Mouse (Mus musculus) limb, embryonic 14.5 days (tissue): ENCODE results near the gene Erg. TPM values are rescaled to one million over a fixed set of nuclear protein-coding genes. Genes with fewer than 3 reads are reported as not detected.

Experiments
- ATAC-seq: fragments of 200-750 bp; cut with Nextera tagmentation; 2 replicates; pipeline ENCODE4 v1.8.0; 2017; ENCODE audit warnings: low read depth, moderate number of reproducible peaks, moderate TSS enrichment; ENCODE audit not compliant: low FRiP score
- DNase-seq: peaks from one replicate; pipeline ENCODE4 v3.0.0-alpha.2; 2015; ENCODE audit warnings: low spot score
- H3K27ac ChIP-seq: fragments of 300-500 bp; sonication (generic); replicated peaks from 2 replicates; pipeline ENCODE4 v1.5.1; 2014; ENCODE audit warnings: low read depth, mild to moderate bottlenecking, low read length, moderate library complexity, mixed read lengths
- H3K27me3 ChIP-seq: fragments of 300-500 bp; sonication (generic); 2 replicates; pipeline ENCODE4 v1.6.1; 2014; ENCODE audit warnings: low read length, mixed read lengths; ENCODE audit not compliant: control insufficient read depth, insufficient read depth
- H3K36me3 ChIP-seq: fragments of 300-500 bp; sonication (generic); 2 replicates; pipeline ENCODE4 v1.6.1; 2014; ENCODE audit warnings: mild to moderate bottlenecking, low read length, moderate library complexity, mixed read lengths; ENCODE audit not compliant: control insufficient read depth, insufficient read depth
- H3K4me1 ChIP-seq: fragments of 300-500 bp; sonication (generic); 2 replicates; pipeline ENCODE4 v1.6.1; 2014; ENCODE audit warnings: antibody characterized with exemption, low read length, mixed read lengths; ENCODE audit not compliant: control insufficient read depth, insufficient read depth
- H3K4me2 ChIP-seq: fragments of 300-500 bp; sonication (generic); replicated peaks from 2 replicates; pipeline ENCODE4 v1.6.1; 2014; ENCODE audit warnings: low read depth, mild to moderate bottlenecking, low read length, moderate library complexity; ENCODE audit not compliant: severe bottlenecking
- H3K4me3 ChIP-seq: fragments of 300-500 bp; sonication (generic); replicated peaks from 2 replicates; pipeline ENCODE4 v1.5.1; 2014; ENCODE audit warnings: low read length
- H3K9ac ChIP-seq: fragments of 300-500 bp; sonication (generic); 2 replicates; pipeline ENCODE4 v1.6.1; 2014; ENCODE audit warnings: mild to moderate bottlenecking, low read depth, low read length, moderate library complexity; ENCODE audit not compliant: severe bottlenecking
- H3K9me3 ChIP-seq: fragments of 300-500 bp; sonication (generic); 2 replicates; pipeline ENCODE4 v1.6.1; 2016; ENCODE audit warnings: low read length; ENCODE audit not compliant: control insufficient read depth
- POLR2A ChIP-seq: fragments of 200-500 bp; IDR thresholded peaks from 2 replicates; pipeline ENCODE4 v1.8.0; 2012; ENCODE audit warnings: inconsistent platforms, mild to moderate bottlenecking, moderate library complexity, borderline replicate concordance; ENCODE audit not compliant: insufficient read depth, insufficient read length; ENCODE audit errors: extremely low read depth
- WGBS: fragments of 180-500 bp; shearing (Covaris S2); extraction: QIAGEN DNeasy Blood & Tissue Kit; methylation state at CpG from one replicate; pipeline ENCODE4 v1.1.7; 2014; 5-methylcytosine and 5-hydroxymethylcytosine counted together
- polyA plus RNA-seq, 2 experiments: library from polyadenylated mRNA; depleted of rRNA in 1 of 2; stranded (reverse) in 1 of 2; unstranded in 1 of 2; fragments of >200 nt; fragmentation: Nextera tagmentation in 1 of 2; extraction: Ambion mirVana in 1 of 2; gene quantifications; 2 replicates each; pipeline versions ENCODE4 v1.2.1 to v1.2.3; 2012 to 2014

Erg gene
- polyA plus RNA-seq, 2 experiments = 18.9 to 40.6 TPM

- TF ChIP-seq POLR2A = no peak
- H3K9ac ChIP-seq = no peak overlapping the region
- no peak overlapping the region for H3K27ac ChIP-seq
- 67% methylated on average over 19 of the region's 19 CpGs for WGBS
- H3K9me3 ChIP-seq = no peaks in the 10 kb centered on the region
- ATAC-seq (no peak), DNase-seq (no peak)
- H3K4me3 ChIP-seq = no peak overlapping the region
- H3K4me2 ChIP-seq = no peak overlapping the region
- no peaks in the 10 kb centered on the region for H3K27me3 ChIP-seq
- H3K4me1 ChIP-seq = no peaks in the 10 kb centered on the region
- H3K36me3 ChIP-seq = peaks cover 4% of the 10 kb centered on the region; the same call in 1 of the 2 replicates
These were observed 219.2 kb downstream of the Erg start for GRCm38 (mm10) chr16:95366989-95367765.

- ATAC-seq (no peak), DNase-seq (no peak)
- Histone ChIP-seq H3K9me3 (no peaks in the 10 kb centered on the region), H3K4me2 (no peak overlapping the region), H3K4me3 (no peak overlapping the region), H3K36me3 (peaks cover 9% of the 10 kb centered on the region), H3K27ac (no peak overlapping the region), H3K4me1 (no peaks in the 10 kb centered on the region), H3K9ac (no peak overlapping the region), H3K27me3 (no peaks in the 10 kb centered on the region)
- no peak for TF ChIP-seq POLR2A
- WGBS = 88% methylated on average over 5 of the region's 5 CpGs
These were observed 221.2 kb downstream of the Erg start for GRCm38 (mm10) chr16:95365214-95365613.

- DNase-seq (no peak), ATAC-seq (no peak)
- no peaks in the 10 kb centered on the region for H3K4me1 ChIP-seq
- no peak overlapping the region for H3K27ac ChIP-seq
- H3K4me2 ChIP-seq = no peak overlapping the region
- H3K4me3 ChIP-seq = no peak overlapping the region
- 81% methylated on average over 18 of the region's 18 CpGs for WGBS
- no peaks in the 10 kb centered on the region for H3K27me3 ChIP-seq
- TF ChIP-seq POLR2A = no peak
- H3K9me3 ChIP-seq = no peaks in the 10 kb centered on the region
- peaks cover 7% of the 10 kb centered on the region for H3K36me3 ChIP-seq
- H3K9ac ChIP-seq = no peak overlapping the region
These were observed 222.5 kb downstream of the Erg start for GRCm38 (mm10) chr16:95363632-95364465.

GRCm38 (mm10) chr16:95361950-95362349, 224.4 kb downstream of the Erg start:
- 89% methylated on average over 7 of the region's 7 CpGs for WGBS
- Histone ChIP-seq H3K27ac (no peak overlapping the region), H3K4me1 (peaks cover 6% of the 10 kb centered on the region; the same call in 1 of the 2 replicates), H3K27me3 (no peaks in the 10 kb centered on the region), H3K9ac (no peak overlapping the region), H3K4me2 (no peak overlapping the region), H3K36me3 (peaks cover 7% of the 10 kb centered on the region), H3K9me3 (no peaks in the 10 kb centered on the region), H3K4me3 (no peak overlapping the region)
- TF ChIP-seq POLR2A = no peak
- ATAC-seq (no peak), DNase-seq (no peak)

- H3K4me3 ChIP-seq = no peak overlapping the region
- H3K9ac ChIP-seq = no peak overlapping the region
- H3K36me3 ChIP-seq = peaks cover 7% of the 10 kb centered on the region
- no peaks in the 10 kb centered on the region for H3K9me3 ChIP-seq
- no peaks in the 10 kb centered on the region for H3K27me3 ChIP-seq
- no peak for DNase-seq
- 94% methylated on average over 18 of the region's 18 CpGs for WGBS
- H3K27ac ChIP-seq = no peak overlapping the region
- peaks cover 6% of the 10 kb centered on the region; the same call in 1 of the 2 replicates for H3K4me1 ChIP-seq
- TF ChIP-seq POLR2A = no peak
- no peak overlapping the region for H3K4me2 ChIP-seq
- ATAC-seq = no peak
These were observed 225.4 kb downstream of the Erg start for GRCm38 (mm10) chr16:95360940-95361489.
